Mouse (Mus musculus) MEL (cell line): ENCODE measurements around the gene Olfr692.

Experiments
- CTCF ChIP-seq, 3 experiments: IDR thresholded peaks in 2 of 3; conservative IDR thresholded peaks in 1 of 3; 2 replicates each; pipeline ENCODE4 v1.5.1; 2011 to 2012; ENCODE audit warnings: low read length in 3 of 3, low read depth in 2 of 3, mild to moderate bottlenecking in 2 of 3, improper control_type of control experiment in 1 of 3, inconsistent platforms in 1 of 3, mixed read lengths in 1 of 3, moderate library complexity in 1 of 3; ENCODE audit not compliant: control insufficient read depth in 1 of 3, insufficient read depth in 1 of 3, poor library complexity in 1 of 3, severe bottlenecking in 1 of 3
- MXI1 ChIP-seq: IDR thresholded peaks from 2 replicates; pipeline ENCODE4 v1.6.1; 2011; ENCODE audit warnings: mild to moderate bottlenecking, low read depth, low read length, improper control_type of control experiment
- POLR2A ChIP-seq, 2 experiments: IDR thresholded peaks; 2 replicates each; pipeline ENCODE4 v1.6.1; 2011 to 2012; ENCODE audit warnings: low read length in 2 of 2, mild to moderate bottlenecking in 2 of 2, control low read depth in 1 of 2, improper control_type of control experiment in 1 of 2, low read depth in 1 of 2, moderate library complexity in 1 of 2; ENCODE audit not compliant: control insufficient read depth in 1 of 2, insufficient read depth in 1 of 2, poor library complexity in 1 of 2
- SMC3 ChIP-seq: IDR thresholded peaks from 2 replicates; pipeline ENCODE4 v1.6.1; 2011; ENCODE audit warnings: low read depth, low read length, improper control_type of control experiment

- no peak for TF ChIP-seq MXI1
- TF ChIP-seq POLR2A (IDR thresholded peaks at IDR 0.05; ENCODE audit: control insufficient read depth in 1 of 2, insufficient read depth in 1 of 2, low read depth in 1 of 2, low read length in 2 of 2, poor library complexity in 1 of 2), result no peak
- no peak for TF ChIP-seq SMC3
- TF ChIP-seq CTCF (IDR thresholded peaks at IDR 0.05 in 2 of 3, conservative IDR thresholded peaks at IDR 0.05 in 1 of 3; ENCODE audit: control insufficient read depth in 1 of 3, insufficient read depth in 1 of 3, low read depth in 2 of 3, low read length in 3 of 3, poor library complexity in 1 of 3, severe bottlenecking in 1 of 3), result no peak
These were observed 762 bp upstream of the Olfr692 start for GRCm38 (mm10) chr7:105367268-105367667.
